Mouse (Mus musculus): ENCODE measurements around the gene Mcrip1. TPM values are rescaled to one million over a fixed set of nuclear protein-coding genes. Genes with fewer than 3 reads are reported as not detected.
A peak's percentile ranks its signal among the peaks of the same experiment; 100 is the strongest.
"Not testable (repeated sequence)": the region's sequence is repeated elsewhere in the genome, so short reads cannot be mapped to it uniquely, and the experiment has no call there.

Mcrip1 gene
- total RNA-seq, 2 experiments from 2014 or later, result 58.0 to 73.4 TPM

DNA sequence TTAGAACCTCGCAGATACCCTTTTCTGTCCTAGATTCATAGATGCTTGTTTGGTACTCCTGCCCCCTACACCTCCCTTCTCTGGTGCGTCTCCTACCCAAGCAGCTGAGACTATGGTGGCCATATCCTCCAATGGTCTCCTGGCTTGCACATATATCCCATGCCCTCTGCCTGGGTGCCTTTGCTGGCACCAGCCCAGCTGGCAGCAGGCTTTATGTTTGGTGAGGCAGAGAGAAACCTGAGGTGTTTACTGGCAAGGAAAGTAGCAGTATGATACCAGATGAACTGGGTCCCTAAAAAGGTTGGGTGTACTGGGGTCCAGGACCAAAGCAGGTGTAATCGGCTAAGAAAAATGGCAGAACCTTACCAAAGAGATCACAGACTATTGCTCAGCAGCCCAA, 3.6 kb downstream of the Mcrip1 start:
- no peak for DNase-seq

DNA sequence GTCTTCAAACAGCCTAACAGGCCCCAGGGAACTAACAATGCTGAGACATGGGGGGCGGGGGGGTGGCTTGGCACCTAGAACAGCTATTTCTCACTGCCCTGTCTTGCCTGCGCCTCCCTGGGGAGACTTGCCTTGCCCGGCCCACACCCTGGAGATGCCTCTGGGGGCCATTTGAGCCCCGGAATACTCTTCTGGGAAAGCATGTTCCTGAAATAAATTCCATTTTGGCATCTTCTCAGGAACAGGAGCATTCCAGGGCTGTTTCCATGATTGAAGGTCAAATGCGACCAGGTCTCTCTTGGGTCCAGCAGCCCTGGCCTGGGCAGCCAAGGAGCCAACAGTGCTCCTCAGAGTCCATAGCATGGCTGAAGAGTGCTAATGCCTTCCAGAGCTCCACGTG, 7.2 kb downstream of the Mcrip1 start:
- peak in 1 of 2 experiments; percentile 33 for DNase-seq

DNA sequence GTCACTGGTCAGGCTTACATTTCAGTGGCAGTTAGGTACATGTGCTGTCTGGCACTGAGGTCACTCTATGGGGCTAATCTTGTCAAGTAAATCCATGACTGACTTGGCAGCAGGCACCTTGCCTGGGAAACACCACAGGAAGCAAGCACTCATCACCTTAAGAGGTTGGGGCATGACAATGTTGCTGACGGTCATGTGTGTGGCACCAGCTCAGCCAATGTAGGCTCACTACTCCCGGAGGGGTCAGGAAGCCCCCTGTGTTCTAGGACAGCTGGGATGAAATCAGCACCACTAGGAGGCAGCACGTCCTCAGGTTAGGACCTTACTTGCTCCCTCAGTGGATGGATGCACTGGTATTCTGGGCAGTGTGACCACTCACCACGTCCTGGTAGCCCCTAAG, 7.6 kb downstream of the Mcrip1 start:
- peak in 1 of 2 experiments; percentile 49 for DNase-seq

DNA sequence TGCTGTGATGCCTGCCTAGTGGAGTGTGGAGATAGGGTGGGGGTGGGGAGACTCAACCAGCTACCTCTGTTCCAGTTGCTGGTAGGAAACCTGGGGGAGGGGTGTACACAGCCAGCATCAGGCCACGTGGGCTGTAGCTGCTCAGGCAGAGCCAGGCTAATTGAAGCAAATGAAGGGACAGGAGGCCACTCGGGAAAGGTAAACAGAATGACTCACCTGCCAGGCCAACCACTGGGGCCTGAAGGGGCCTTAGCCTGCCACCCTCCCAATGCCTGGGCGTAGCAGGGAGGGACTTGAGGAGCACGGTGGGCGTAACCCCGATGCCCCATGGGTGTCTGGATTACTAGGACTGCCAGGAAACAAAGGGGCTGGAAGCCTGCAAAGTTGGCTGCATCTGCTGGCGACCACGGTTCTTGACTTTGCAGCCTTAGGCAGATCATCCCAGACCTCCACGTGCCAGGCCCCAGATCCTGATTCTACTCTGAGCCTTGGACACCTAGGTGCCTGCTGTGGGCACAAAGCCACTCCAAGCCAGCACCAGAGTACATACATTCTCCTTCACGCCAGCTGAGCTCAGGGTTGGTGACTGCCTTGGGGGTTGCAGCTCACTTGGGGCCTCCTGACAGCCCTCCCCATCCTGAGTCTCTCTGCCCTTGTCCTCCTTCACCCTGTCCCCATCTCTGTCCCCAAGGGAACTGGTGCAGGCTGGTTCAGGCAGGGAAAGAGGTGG, 10.1 kb downstream of the Mcrip1 start:
- DNase-seq, result peak in 1 of 2 experiments; percentile 18

DNA sequence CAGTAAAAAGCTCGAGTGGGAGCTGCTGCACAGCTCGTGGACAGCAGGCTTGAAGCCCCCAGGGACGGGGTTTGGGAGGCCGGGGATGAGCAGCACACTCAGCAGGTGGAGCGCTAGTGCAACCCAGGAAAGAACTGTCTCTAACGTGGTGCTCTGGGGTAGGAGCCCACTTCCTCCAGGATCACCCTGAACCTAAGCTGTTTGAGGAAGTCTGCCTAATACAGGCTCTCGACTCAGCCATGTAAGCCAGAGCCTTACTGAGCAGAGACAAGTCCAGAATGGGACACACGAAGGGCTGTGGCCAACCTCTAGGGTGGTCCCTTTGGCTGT, 10.6 kb downstream of the Mcrip1 start:
- DNase-seq, result no peak

DNA sequence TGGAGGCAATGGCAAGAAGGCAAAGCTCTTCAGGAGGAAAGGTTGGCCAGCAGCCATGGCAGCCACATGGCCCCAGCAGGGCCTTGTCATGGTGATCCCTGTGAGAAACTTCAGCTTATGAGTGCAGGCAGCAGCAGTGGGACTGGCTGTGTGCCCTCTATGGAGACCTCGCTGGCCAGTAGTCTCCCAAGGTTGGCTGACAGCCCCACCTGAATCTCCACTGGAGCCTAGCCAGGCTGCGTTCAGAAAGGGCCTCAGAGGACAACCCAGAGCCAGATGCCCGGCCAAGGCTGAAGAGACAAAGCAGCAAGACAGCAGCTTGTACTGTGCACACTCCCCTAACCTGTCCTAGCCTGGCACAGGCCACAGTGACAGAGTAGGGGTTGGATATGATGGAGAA, 11.0 kb downstream of the Mcrip1 start:
- DNase-seq, result peak; percentile 45 to 76

DNA sequence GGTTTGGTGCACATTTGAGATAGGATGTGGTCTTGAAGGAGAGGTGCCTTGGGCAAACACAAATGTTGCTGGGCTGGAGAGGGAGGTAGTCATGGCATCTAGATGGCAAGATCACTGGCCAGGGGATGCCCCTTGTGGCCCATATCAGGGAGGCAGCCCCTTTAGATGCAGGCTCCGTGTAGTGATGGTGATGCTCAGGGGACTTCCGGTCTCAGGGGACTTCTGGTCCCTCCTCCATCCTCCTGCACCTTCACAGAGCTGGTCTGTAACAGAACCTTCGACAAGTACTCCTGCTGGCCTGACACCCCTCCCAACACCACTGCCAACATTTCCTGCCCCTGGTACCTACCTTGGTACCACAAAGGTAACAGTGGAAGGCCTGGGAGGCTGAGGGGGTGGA, 13.7 kb downstream of the Mcrip1 start:
- DNase-seq, result no peak

DNA sequence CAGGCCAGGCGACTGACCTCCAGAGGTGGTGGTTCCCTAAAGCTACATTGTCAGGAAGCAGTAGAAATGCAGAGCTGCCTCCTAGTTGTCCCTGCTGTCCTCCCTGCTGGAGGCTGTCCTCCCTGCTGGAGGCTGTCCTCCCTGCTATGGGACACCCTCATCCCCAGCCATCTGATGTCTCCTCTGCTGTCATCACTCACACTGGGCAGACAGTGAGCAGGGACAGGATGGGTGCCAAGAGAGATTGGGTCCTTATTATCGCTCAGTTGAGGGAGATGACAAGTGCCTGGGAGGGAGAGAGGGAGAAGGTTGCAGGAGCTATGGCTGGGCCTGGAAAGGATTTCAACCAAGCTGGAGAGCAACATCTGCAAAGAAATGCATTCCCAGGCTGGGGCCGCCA, 14.4 kb downstream of the Mcrip1 start:
- no peak for DNase-seq

DNA sequence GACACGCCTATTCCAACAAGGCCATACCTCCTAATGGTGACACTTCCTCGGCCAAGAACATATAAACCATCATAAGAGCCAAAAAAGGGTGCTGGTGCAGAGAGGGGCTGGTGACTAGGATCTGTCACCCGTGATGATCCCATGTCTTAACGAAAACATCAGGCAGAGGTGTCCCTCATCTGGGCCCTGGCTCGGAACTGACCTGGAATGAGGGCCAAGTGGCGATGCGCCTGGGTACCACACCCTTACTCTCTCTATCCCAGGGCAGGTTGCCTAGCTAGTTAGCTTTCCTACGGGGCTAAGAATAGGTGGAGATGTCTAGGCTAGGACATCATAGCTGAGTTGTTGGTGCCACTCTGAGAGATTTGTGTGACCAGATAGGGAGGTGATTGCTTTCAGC, 15.4 kb downstream of the Mcrip1 start:
- DNase-seq, result no peak

DNA sequence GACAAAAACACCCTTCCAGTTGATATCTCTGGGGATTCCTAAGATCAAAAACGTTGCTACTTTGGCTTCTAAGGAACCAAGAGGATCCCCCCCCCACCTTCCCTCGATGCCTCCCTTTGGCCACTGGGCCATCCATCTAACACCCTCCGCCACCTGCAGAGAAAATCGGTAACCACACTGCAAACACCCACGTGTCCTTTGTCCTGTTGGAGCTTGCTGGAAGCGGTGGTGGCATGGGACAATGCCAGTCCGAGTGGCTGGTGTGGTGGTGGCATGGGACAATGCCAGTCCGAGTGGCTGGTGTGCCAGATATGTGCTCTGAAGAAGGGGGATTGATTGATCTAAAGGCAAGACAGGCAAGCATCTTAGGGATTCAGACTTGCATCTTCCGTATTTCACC, 17.9 kb downstream of the Mcrip1 start:
- DNase-seq, result no peak

DNA sequence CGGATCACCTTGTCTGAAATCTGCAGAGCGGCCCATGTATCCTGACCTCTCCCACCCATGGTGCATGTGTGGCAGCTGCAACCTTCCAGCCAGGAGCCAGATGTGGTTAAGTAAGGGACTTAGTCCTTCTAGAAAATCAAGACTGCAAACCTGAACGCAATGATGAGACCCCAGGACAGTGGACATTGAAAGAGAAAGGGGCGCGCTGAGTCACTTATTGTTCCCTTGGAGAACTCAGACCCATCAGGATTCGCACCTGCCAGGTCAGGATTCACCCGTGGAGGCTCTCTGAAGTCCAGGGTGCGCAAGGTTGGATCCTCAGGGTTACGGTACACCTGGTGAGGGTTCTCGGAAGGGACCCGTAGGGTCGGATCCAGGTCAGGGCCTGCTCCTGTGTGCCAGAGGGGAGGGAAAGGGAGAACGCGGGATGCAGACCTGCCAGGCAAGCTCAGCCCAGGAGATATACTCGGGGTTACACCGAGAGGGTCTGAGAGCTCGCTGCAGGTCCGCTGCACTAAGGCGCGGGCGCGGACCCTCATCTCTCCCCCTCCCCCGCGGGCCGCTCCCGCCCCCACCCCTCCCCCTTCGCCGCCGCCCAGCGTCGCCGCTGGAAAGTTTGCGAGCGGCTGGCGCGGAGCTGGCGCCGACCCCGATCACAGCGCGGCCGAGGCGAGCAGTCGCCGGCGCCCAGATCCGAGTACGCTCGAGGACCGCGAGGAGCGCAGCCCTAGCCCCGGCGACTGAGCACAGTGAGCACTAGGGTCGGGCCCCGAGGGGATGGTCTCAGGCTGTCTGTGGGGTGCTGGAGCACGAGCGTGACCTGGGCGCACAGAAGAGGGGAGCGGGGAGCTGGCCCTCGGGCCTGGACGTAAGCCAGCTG, 19.2 kb downstream of the Mcrip1 start, which contains the start of gene Gcgr:
TSS of gene Gcgr (plus strand) at position 615 of the 880 bp plus-strand sequence.
- no peak for DNase-seq

DNA sequence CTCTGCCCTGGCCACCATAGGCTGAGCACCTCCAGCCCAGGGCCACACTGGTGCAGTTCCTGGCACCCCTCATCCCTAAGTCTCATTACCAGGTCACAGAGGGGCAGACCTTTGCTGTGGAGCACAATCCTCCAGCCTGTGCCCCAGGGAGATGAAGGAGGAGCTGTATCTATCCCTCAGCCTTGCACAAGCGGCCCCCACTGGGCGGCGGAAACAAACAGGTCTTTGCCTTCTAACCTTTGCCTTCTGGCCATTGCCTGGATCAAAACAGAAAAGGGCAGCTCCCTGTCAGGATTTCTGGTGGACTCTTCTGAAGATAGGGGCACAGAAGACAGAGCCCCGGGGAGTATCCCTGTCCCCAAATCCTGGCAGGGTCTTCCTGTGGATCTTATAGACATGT, 20.6 kb downstream of the Mcrip1 start:
- DNase-seq, result no peak

DNA sequence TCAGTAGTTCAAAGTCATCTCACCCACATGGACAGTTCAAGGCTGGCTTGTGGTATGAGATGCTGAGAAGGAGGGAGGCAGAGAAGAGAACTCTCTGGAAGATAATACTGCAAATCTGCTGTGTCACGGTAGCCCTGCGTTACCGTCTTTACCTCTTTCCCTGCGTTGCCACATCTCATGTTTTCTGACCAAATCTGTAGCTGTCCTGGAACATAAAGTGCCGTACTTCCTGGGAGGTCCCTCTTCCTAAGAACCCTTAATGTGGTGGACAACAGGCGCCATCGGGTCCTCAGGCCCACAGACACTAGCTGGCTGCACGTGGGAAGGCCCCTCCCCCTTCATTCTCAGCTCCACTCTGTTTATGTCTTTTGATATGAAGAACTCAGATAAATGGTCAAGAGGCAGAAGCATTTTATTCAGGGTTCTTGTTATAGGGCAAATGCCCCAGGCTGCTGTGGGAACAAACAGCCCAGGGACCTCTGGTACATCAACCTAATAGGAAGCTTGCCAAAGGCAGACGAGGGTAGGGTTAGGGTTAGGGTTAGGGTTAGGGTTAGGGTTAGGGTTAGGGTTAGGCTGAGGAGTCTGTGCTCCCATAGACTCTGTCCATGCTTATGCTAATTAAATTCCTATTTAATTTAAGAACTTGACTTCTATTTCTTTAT, 21.7 kb downstream of the Mcrip1 start:
- DNase-seq, result no peak

DNA sequence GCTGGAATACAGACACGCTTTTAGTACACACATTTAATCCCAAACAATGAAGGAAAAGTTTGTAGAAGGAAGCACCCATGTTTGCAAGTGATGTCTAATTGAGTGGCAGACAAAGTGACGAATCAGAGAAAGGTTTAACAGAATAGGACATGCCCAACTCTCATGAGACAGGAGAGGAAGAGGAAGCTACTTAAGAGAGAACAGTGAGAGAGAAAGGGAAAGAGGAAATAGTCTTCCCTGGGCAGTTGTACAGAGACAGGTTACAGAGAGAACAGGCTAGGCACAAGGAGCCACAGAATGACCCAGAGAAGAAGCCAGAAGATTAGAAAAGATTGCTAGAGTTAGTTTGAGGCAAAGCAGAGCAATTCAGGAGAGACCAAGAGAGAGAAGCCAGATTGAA, 23.6 kb downstream of the Mcrip1 start:
- DNase-seq, result no peak

DNA sequence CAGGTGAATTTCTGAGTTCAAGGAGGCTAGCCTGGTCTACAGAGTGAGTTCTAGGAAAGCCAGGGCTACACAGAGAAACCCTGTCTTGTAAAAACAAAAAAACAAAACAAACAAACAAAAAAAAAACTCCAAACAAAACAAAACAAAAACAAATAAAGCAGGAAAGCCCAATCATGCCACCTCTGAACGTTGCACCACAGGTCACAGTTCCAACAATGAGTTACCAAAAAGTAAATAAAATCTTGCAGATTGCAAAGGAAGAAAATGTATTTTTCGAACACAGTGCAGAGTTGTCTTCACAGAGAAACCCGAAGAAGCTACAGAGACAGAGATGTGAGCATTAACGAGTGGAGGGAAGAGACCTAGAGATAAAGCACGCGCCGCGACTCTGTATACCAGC, 26.9 kb downstream of the Mcrip1 start:
- no peak for DNase-seq

DNA sequence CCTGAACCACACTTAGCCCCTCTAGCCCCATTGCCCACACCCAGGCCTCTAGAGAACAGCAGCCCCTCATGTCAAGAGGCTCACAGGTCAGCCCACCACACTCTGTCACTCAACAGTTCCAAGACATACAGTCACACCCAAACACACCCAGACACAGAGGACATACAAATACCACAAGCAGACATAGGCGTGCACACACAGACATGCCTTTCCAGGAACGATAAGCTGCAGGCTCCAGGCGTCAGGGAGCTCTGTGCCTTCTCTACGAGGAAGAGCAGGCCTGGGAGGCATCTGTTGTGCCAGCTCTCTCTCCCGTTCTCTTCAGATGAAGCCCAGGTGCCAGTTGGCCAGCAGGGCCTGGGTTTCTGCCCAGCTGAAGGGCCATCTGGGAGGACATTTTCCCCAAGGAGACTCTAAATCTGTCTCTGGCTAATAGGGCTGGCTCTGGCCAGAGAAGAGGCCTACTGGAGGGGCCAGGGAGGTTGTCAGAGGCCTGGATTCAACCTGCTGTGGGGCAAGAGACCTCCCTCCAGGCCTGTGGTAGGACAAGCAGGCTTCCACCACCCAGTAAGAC, 28.5 kb downstream of the Mcrip1 start:
- DNase-seq, result peak in 1 of 2 experiments; percentile 45

DNA sequence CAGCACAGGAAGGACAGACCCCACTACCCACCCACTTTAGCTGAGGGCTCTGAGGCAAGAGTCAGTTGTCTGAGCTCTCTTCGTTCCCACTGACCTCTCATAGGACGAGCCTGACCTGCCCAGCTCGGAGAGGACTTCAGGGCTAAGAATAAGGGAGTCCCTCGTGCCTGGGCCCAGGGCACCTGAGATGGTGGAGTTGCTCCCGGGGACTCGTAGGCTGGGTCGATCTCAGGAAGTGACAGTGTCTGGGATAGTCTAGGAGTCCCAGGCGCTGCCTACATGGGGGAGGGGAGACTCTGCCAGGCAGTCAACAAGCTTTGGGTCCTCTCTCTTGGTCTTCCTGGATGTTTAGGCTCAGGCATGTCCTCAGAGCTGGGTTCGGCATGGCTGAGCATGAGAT, 29.0 kb downstream of the Mcrip1 start:
- DNase-seq, result no peak

DNA sequence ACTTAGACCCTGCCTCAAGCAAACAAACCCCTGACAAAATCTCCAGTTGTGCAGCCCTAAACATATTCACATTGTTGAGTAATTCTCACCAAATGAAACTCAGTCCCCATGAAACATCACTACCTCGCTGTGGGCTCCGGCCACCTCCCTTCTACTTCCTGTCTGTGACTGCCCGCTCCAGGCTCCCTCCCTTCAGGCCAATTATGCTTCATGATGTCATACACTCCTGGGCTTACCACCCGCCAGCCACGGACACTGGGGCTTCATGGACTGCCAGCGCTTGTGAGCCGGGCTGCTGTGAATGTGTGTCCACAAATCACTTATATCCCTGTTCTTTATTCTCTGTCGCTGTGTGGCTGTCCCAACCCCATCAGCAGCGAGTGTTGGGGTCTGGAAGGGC, 29.8 kb downstream of the Mcrip1 start:
- peak; percentile 47 to 58 for DNase-seq

DNA sequence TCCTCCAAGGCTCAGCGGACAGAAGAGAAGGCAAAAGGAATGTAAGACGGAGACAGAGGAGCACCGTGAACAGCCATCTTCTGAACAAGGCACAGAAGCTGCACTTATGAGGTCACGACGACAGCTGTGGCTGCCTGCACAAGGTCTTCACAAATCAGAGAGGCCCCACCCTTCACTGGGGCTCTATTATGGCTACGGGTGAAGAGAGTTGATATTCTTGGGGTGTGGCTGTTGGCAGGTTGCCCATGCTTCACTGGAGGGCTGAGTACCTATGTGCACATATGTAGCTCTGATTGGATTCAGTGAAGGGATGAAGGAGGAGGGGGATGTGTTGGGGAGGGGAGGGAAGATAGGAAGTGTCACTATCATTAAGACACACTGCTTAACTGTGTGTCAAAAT, 31.0 kb downstream of the Mcrip1 start:
- DNase-seq, result no peak

DNA sequence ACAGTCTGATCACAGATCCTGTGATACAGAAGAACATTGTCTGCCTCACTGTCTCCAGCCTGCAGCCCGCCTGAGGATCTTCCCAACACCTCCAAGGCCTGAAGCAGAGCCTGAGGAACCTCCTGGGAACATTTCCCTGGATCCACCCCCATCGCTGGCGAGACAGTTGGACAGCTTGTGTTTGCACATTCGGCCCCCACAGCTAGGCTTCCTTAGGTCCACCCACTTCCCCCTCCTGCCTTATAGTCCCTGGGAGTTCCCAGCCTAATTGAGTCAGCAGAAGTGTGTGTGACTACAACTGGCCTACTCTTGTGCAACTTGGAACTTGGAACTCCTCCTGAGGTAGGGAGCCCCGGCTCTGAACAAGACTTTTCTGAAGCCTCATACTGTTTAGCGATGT, 31.5 kb downstream of the Mcrip1 start:
- peak in 1 of 2 experiments; percentile 48 for DNase-seq

DNA sequence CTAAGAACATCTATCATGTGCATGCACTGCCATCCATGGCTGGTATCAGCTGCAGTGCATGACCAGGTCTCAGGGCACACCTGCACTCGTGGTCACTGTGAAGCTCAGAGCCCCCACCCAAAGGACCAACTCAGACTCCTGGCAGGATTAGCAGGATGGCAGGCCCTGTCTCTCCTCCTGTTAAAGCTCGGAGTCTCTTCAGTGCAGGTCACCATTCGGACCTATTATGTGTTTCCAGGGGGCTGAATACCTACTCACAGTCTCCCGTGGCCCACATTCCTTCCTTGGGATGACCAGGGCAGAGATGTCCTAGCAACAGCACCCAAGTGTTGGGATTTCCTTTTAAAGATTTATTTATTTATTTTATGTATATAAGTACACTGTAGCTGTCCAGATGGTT, 32.4 kb downstream of the Mcrip1 start:
- no peak for DNase-seq

DNA sequence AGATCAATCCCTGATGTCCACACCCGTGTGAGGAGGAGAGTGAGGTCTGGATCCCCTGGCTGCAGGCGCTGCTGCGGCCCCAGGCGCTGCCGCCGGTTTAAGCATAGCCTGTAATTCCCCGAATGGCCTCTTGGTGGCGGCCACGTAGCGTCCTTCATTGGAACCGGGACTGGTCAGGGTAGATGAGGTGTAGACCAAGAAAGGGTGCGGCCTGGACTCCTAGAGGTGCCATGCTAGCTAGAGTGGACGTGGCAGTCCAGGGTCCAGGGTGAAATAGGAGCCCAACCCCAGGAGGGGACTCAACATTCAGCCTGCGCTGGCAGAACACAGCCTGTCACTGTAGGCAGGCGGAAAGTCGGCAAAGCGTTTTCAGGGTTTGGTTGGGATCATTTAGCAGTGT, 33.9 kb downstream of the Mcrip1 start:
- DNase-seq, result peak; percentile 89 to 90

DNA sequence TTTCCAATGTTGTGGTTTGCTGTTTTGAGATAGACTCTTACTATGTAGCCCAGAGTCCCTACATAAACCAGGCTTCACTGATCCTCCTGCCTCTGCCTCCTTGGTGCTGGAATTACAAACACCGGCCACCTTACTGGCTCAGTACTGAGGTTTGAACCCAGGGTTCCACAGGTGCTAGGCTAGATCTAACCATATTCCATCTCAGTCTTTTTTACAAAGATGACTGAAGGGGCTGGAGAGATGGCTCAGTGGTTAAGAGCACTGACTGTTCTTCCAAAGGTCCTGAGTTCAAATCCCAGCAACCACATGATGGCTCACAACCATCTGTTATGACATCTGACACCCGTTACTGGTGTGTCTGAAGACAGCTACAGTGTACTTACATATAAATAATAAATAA, 35.3 kb downstream of the Mcrip1 start:
- DNase-seq, result not testable (repeated sequence)

Data from adrenal gland, postnatal 36 days (tissue).